Mouse (Mus musculus) urinary bladder, postnatal 14 days (tissue): ENCODE data around the gene Ppm1l.

Source experiments
- DNase-seq: peaks from one replicate; pipeline ENCODE4 v3.0.0; 2021; ENCODE audit warnings: low spot score

Ppm1l gene

DNA sequence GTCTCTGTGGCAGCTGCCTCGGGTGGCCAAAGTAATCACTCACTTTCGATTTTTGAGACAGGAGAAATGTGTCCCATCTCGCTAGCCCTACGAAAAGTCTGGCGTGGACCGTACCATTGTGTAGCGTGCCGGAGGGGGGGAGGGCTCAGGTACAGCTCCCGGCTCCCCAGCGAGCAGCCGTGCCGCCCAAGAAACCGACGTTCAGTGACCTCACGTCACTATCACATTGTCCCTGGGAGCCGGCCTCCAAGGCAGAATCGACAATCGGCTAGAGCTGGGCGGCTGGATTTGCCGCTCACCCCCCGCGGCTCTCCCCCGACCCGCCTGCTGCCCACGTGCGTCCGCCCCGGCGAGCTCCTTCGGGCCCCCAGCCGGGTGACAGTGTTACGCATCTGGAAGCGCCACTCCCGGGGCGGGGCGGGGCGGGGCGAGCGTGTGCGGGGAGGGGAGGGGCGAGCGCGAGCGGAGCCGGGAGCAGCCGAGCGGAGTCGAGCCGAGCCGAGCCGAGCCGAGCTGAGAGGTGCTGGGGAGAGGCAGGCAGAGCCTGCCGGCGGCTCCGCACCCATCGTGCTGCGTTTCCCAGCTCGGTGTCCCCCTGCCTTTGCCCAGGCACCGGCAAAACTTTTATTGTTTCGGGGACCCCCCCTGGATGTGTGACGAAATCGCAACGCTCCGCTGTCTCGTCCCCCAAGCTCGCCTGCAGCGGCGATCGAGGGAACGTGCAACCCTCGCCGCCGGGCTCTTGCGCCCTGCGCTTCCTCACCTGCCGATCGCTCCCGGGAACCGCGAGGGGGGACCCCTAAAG lies at the start of gene Ppm1l:
Ppm1l (plus strand) TSS at position 471 of the 805 bp plus-strand sequence.
- peak; percentile 91 for DNase-seq

DNA sequence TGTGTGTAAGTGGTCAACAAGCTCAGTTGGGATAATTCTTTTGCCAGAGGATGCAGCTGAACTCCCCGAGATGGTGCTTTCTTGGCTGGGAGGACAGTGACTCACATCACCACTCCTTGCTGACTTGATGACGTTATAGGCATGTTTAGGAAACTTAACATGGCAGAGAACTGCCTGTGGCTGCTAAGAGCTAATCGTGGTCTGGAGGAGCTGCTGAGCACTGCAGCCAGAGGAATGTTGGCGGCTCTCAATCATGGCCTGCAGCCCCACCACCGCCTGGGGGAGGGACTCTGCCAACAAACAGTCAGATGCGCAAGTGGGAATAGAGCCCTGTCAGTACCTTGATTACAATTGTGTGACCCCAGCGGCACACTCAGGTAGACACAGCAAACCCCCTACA lies 44.8 kb upstream of the Ppm1l start:
- DNase-seq, result no peak

DNA sequence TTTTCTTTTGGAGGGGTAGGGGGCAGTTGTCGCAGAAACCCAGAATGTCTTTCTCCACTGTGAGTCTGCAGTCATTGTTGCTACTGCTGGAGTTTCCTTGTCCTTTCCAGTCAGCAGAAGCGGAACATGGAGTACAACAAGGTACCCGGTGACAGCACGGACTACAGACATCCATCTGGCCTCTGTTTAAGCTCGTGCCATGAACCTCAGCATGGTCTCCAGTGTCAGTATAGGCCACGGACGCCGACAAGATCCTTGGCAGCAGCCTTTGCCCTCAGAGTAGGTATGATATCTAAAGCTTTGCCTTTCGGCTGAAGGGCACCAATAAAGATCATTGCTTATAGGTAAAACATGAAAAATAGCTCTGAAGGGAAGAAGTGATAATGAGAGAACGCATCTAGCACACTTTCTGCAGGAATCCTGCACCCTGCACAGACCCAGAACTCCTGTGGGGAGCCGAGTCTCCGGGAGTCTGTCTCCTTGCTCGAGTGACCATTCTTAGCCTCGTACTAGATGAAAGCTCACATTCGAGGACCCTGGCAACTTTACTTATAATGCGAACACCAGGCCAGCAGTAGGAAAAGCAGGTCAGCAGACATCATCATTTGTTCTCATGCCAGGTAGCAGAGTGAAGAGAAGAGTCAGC lies 42.5 kb upstream of the Ppm1l start:
- DNase-seq, result no peak

DNA sequence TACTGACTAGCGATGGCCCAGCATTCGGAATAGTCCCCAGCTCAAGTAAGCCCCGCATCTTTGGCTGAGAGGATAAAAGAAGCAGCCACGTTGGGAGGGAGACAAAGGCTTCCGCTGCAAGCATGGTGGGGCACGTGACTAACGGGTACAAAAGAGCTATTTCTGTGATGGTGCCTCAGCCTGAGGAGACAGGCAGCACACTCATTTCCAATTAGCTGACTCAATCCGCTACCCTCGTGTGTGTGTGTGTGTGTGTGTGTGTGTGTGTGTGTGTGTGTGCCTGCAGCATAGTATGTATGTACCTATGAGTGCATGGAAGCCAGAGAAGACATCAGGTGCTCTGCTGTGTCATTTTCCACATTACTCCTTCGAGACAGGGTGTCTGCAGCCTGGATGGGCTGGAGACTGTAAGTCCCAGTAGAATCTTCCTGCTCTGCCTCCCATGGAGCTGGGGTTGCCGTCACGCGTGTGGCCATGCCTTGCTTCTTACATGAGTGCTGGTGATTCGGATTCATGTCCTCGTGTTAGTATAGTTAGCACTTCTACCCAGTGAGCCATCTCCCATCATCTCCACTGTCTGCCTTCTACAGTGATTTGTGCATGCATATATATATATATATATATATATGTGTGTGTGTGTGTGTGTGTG lies 41.9 kb upstream of the Ppm1l start:
- DNase-seq, result no peak

DNA sequence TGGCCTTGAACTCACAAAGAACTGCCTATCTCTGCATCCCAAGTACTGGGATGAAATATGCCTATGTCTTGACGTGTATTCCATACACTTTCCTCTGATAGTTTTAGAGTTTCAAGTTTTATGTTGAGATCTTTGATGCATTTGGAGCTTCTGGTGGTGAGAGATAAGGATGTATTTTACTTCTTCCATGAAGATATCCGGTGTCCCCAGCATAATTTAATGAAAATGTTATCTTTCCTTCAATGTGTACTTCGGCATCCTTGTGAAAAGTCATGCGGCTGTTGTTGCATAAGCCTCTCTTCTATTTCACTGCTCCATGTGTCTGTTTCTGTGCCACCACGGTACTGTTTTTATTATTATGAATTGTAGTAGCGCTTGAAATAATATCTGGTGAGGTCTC lies 38.0 kb upstream of the Ppm1l start:
- DNase-seq, result no peak

DNA sequence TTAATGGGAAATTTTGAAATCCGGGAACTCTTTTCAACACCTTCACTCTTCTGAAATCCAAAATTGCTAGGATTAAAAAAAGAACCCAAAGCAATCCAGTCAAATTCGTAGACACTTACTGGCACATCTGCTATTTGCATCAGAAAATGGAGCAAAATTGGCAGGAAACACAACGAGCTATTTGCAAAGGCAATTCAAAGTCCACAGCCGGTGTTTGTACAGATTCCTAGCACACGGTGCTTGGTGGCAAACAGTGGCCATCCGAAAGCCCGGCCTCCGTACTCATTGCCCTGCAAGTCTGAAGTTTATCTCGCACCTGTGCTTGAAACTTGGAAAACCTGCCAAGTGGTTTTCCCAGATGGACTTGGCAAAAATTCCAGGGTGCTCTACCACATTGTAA lies 34.3 kb upstream of the Ppm1l start:
- no peak for DNase-seq

DNA sequence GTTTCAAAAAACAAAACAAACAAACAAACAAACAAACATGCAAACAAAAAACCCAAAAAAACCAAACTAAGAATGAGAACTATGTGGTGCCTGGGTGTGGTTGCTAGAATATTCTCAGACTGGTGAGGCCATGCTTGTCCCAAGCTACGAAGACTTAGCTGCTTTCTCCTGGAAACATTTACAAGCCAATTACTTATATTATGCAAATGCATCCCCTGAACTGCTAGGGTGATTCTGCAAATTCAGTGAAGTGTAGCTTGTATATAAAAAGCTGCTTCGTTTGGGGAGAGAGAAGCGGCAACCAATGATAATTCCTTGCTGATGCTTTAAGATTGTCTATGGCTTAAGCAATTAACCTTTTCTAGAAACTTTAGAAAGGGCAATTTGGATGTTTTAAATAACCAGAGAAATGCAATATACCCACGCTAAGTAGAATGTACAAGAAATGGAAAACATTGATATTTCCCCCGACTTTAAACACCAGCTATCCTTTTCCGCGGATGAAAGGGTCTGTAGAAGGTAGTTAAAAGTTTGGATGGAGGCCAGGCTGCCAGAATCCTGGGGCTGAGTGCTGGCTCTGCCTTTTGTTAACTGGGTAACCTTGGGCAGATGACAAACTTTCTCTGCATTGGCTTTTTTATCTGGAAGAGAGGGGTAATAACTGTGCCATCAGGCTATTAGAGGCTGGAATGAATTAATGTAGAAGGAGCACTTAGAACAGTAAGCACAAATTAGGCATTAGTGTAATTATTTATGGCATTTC lies 33.4 kb upstream of the Ppm1l start:
- DNase-seq, result no peak

DNA sequence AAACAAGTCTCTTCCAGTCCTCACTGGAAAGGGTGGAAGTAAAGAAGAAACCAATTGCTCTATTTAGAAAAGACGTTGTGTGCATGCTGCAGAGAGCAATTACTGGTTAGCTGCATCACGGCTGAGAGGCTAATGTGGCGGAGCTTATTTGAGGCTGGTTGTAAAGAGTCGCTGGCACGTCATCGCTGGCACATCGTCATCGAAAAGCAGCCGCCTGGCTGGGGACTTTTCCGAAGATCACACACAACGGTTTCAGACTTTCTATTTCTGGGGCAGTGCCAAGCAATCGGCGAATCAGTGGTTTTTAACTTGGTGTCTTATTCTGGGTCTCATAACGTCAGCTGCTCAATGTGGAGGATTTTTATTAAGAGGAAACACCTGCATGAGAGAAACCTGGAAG lies 26.8 kb upstream of the Ppm1l start:
- DNase-seq, result no peak

DNA sequence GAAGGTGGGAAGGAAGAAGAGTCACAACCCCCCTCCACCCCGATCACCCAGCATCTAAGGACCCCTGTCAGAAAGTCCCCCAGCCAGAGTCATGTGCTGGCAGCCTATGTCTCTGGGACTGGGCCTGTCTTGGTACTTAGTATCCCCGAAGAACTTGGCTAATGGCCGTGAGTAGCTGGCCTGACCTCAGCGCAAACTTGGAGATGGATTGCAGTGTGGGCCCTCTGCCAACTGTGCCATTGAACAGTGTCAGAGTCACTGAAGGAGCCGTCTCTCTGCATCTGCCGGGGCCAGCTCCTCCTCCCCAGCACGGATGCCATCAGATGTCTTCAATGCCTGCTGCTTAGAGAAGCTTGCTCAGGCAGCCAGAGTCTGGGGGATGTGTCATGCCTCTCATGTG lies 26.4 kb upstream of the Ppm1l start:
- peak; percentile 38 for DNase-seq

DNA sequence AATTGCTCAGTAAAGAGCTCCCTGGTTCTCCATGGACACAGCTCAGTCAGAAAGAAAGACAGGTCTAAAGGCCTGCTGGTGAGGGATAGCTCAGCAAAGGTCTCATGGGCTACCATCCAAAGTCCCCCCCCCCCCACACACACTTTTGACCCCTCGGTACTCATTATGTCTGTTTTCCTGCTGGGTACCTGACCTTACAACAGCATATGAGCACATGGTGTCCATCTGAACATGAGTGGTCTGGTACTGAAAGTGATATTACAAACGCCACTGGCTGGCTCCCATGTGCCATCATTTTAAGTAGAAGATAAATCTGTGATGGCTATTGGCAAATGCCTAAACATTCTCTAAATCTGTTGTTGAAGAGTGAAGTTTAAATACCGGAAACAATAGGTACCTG lies 25.8 kb upstream of the Ppm1l start:
- DNase-seq, result no peak

DNA sequence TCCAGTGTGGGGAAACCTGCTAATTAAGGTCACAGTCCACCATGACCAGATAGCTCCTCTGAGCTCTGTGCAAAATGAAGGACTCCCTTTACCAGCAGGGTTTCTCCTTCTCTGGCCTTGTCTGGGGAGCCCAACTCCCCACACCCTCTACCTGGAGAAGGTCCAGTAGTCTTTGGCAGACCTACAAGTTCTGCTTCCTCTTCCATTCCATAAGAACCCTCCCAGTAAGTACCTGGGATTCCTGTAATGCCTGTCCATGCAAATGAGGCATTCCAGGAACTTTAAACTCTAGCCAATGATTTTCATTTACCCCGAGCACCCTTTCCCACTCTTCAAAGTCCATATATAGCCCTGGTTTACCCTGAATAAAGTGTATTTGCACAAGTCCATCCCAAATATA lies 24.0 kb upstream of the Ppm1l start:
- peak; percentile 16 for DNase-seq

DNA sequence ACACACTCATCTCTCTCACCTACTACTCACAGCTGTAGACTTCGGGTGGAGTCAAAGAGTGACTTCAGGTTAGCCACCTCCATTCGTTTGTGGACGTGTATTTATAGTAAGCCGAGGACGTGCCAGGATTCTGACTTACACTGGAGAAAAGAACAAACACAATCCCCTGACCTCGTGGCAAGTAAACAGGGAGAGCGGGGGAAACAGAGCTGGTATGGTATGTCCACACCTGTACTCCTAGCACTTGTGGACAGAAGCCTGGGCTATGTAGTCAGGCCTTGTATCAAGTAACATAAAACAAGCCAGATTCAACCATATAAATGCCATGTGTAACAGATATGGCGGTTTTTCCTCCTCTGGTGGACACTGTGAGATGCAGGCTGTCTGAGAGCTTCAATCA lies 20.4 kb upstream of the Ppm1l start:
- DNase-seq, result no peak

DNA sequence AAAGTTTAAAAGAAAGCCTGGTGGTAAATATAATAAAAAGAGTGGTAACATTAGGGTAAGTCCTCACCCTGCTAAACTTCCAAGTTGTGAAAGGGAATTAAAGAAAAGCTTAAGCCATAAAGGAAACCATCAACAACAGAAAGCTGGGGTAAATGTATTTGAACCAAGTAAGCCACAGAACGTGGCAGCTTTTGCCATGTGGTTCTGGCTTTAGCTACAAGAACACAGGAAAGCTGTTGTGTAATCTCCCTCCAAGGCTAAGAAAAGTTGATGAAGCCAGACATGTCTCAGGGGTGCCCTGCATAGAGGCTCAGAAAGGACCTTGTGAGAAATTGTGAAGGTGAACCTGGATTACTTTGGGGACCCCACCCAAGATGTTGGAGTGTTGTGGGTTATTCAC lies 16.5 kb upstream of the Ppm1l start:
- DNase-seq, result no peak

DNA sequence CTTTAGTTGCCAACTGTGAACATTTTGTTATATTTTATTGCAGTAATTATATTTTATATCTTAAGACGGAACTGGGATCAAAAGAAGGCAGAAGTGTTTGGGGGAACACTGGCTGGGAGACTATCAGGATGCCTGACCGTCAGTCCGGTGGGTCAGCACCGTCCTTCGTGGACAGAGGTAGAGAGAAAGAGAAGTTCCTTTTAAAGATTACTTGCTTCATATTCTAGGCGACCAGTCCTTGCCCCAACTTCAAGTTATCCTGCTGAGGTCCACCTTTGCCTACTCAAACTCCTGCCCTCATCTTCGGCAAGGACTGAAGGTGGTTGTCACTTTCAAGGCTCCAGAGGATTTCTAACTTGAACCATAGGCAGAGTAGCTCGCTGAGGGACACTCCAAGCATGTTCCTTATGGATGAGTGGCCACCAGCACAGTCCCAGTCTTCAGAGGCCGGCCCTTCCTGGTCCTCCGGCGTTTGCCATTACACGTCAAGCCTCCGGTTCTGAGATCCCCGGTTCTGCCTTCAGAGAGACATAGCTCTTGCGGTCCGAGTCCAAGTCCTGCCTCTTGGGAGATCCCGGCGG lies 761 bp upstream of the Ppm1l start:
- no peak for DNase-seq

DNA sequence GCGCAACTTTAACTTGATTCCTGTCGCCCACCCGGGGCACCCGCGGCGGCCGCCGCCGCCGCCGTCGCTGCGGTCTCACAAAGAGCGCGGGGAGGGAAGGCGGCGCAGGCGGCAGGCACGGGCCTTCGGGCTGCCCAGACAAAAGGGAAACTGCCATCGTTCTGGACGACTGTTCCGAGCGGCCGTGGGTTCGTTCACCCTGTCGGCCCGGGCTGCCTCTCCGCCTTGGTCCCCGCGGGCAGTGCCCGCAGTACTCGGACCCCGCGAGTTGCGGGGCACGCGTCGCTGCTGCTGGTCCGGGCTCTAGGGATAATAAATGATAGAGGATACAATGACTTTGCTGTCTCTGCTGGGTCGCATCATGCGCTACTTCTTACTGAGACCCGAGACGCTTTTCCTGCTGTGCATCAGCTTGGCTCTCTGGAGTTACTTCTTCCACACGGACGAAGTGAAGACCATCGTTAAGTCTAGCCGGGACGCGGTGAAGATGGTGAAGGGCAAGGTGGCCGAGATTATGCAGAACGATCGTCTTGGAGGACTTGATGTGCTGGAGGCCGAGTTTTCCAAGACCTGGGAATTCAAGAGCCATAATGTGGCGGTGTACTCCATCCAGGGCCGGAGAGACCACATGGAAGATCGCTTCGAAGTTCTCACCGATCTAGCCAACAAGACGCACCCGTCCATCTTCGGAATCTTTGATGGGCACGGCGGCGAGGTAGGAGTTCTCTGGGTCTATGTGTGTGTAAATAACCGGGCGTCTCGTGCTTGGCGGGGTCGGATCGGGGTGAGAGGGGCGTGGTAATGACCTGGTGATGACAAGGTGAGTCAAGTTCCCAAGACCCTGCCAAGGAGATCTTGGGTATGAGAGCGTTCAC lies 827 bp downstream of the Ppm1l start:
- peak; percentile 8 for DNase-seq

DNA sequence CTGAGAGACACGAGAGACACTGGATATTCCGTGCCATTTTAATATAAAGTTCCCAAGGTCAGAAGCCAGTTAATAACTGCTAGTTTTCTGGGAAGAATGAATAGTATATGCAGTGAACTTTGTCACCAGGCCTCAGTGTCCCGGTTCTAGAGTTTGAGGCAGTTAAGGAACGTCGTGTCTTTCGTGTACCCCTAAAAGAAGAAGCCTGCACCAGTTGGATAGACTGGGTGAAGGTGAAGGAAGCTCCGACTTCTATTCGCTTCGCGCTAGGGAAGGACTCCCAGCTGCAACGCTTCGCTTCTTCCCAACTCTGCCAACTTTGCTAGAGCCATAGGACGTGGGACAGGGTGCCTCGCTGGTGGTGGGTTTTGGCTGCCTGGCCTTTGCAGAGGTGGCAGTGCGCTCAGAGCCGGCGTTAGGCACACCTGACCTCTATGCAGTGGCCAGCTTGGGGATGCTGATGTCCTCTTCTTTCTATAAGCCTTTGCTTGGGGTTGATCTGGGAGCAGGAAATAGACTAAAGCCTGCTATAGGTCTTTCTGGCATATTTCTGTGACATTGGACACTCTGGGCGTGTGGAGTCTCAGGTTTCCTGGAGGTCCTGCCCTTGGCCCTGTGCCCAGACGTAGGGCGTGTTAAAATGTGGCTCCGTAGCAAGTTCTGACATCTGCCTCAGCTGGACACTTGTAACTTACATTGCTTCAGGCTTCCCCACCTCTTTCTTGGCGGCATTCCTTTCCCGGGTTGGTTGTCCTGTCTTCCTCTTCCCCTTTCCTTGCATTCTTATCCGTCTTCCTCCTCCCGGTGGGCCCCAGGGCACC lies 1.7 kb downstream of the Ppm1l start:
- DNase-seq, result peak; percentile 79

DNA sequence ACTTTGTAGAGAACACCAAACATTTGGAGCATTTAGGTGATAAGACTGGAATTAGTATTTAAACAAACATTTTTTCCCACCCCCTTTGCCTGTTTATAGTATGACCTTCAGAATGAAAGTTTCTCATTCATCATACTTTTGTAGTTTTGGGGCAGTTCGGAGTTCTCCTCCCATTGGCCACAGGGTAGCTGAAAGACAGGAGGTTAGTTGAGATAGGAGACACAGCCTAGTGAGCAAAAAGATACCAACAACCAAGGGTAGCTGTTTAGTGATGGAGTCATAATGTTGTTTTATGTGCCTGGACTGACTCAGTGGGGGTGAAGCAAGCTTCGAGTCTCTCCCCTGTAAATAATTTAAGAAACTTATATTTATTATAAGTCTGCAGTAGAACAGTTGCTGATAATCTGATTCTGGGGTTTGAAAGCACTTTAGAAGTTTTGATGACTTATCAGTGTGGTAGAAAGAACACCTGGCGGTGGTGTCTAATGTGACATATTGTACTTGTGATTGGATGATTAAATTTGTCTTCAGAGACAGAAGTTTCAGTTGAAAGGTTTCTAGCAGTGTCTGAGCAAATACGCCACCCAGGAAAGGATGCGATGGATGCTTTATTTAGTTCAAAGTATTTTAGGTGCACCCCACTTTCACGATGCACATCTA lies 2.5 kb downstream of the Ppm1l start:
- no peak for DNase-seq

DNA sequence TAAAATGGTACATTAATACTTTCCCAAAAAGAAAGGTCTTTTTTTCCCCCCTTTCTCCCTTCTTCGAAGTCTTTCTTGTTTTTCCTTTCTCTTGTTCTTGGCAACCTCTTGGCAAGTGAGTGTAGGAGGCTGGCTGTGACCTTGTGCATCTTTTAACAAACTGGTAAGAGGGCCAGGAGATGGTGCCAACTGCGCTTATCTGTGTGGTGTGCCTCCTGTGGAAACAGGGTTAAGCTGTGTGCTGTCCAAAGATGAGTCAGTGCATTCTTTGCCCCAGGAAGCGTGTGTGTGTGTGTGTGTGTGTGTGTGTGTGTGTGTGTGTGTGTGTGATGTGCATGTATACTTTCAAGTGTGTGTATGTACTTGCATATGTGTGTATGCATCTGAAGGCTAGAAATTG lies 7.3 kb downstream of the Ppm1l start:
- DNase-seq, result peak; percentile 21

DNA sequence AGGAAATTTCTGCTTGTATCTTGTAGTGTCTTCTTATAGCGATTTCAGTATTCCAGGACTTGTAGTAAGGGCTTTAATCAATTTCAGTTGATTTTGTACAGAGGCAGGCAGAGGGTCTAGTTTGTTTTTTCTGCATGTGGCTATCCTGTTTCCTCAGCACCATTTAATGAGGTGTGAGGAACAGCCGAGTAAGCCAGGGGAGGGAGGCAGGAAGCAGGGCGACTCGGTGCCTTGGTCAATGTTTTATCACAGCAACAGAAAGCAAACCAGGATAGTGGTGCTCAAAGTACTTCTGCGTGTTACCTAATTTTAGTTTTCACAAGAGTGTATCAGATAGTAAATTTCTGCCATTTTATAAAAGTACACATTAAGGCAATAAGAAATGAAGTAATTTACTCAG lies 13.2 kb downstream of the Ppm1l start:
- no peak for DNase-seq

DNA sequence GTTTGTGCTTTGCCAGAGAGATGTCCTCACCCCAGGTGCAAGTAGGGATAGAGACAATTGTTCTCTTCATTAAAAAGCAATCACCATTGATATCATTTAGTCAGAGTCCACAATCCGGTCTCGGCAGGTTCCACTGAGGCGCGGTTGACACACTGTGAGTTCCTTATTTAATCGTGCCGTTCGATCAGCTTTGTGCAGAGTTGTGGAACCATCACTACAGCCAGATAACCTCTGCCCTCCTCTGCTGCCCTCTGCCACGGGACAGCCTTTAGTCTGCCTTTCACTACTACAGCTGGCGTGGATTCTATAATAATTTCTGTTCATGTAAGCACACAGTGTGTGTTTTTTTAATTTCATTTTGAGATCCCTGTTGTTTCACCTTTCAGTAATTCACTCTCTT lies 17.2 kb downstream of the Ppm1l start:
- no peak for DNase-seq
